Mouse (Mus musculus) bone marrow macrophage, adult 2 months (primary cell): ENCODE results near the gene Bag5. TPM values are rescaled to one million over a fixed set of nuclear protein-coding genes. Genes with fewer than 3 reads are reported as not detected.
"Not testable (repeated sequence)": the region's sequence is repeated elsewhere in the genome, so short reads cannot be mapped to it uniquely, and the experiment has no call there.

Experiments used
- H3K27ac ChIP-seq: 2 replicates; pipeline ENCODE4 v1.5.1; 2012; ENCODE audit warnings: low read depth, low read length; ENCODE audit not compliant: insufficient read depth
- H3K4me1 ChIP-seq: 2 replicates; pipeline ENCODE4 v1.6.1; 2012; ENCODE audit warnings: low read length; ENCODE audit not compliant: control insufficient read depth, insufficient read depth
- H3K4me3 ChIP-seq: 2 replicates; pipeline ENCODE4 v1.5.1; 2012; ENCODE audit warnings: mild to moderate bottlenecking, low read length, moderate library complexity; ENCODE audit not compliant: insufficient read depth
- CTCF ChIP-seq: IDR thresholded peaks from 2 replicates; pipeline ENCODE4 v1.5.1; 2012; ENCODE audit warnings: low read depth, mild to moderate bottlenecking, low read length, moderate library complexity
- POLR2A ChIP-seq: IDR thresholded peaks from 2 replicates; pipeline ENCODE4 v1.6.1; 2012; ENCODE audit warnings: mild to moderate bottlenecking, low read depth, low read length, borderline replicate concordance
- polyA plus RNA-seq: library from polyadenylated mRNA; stranded (reverse); fragments of >200 nt; gene quantifications from 2 replicates; pipeline ENCODE4 v1.2.4, GENCODE M21; 2012; ENCODE audit not compliant: missing spikeins, insufficient read depth, insufficient read length

Bag5 gene
- polyA plus RNA-seq, 1 experiment = 15.1 TPM

GRCm38 (mm10) chr12:111722654-111723053, 9.6 kb upstream of the Bag5 start:
- no peak overlapping the region for H3K27ac ChIP-seq
- H3K4me1 ChIP-seq = peaks cover 7% of the 10 kb centered on the region
- TF ChIP-seq CTCF = peak; percentile 32; the same call in 1 of the 2 replicates
- no peak for TF ChIP-seq POLR2A
- no peak overlapping the region for H3K4me3 ChIP-seq

- no peaks in the 10 kb centered on the region; the same call in 1 of the 2 replicates for H3K4me1 ChIP-seq
- no peak overlapping the region for H3K4me3 ChIP-seq
- H3K27ac ChIP-seq = no peak overlapping the region
- TF ChIP-seq POLR2A = no peak
- TF ChIP-seq CTCF = no peak
Observed at GRCm38 (mm10) chr12:111720222-111720621, 7.2 kb upstream of the Bag5 start.

- no peak overlapping the region for H3K4me3 ChIP-seq
- H3K27ac ChIP-seq = no peak overlapping the region
- H3K4me1 ChIP-seq = peaks cover 7% of the 10 kb centered on the region
- TF ChIP-seq CTCF (no peak), POLR2A (no peak)
Observed at GRCm38 (mm10) chr12:111718656-111719055, 5.6 kb upstream of the Bag5 start.

GRCm38 (mm10) chr12:111716505-111716904, 3.4 kb upstream of the Bag5 start:
- Histone ChIP-seq H3K4me3 (no peak overlapping the region), H3K4me1 (peaks cover 12% of the 10 kb centered on the region), H3K27ac (no peak overlapping the region)
- TF ChIP-seq CTCF = no peak

- peaks cover 13% of the 10 kb centered on the region for H3K4me1 ChIP-seq
- H3K4me3 ChIP-seq = peak overlapping the region; percentile 99
Observed at GRCm38 (mm10) chr12:111713880-111714279, 823 bp upstream of the Bag5 start.

GRCm38 (mm10) chr12:111712476-111712875, 581 bp downstream of the Bag5 start:
- Histone ChIP-seq H3K4me3 (peak overlapping the region; percentile 99), H3K27ac (peak overlapping the region; percentile 43; the same call in 1 of the 2 replicates), H3K4me1 (peaks cover 13% of the 10 kb centered on the region)
- no peak for TF ChIP-seq POLR2A
- no peak for TF ChIP-seq CTCF

More at GRCm38 (mm10) chr12:111713880-111714279, 823 bp upstream of the Bag5 start:
- not testable (repeated sequence) for H3K27ac ChIP-seq

GRCm38 (mm10) chr12:111710091-111710490, 3.0 kb downstream of the Bag5 start:
- no peak overlapping the region for H3K27ac ChIP-seq
- H3K4me3 ChIP-seq = no peak overlapping the region
- H3K4me1 ChIP-seq = peaks cover 13% of the 10 kb centered on the region
- TF ChIP-seq POLR2A (no peak), CTCF (no peak)

GRCm38 (mm10) chr12:111708181-111708580, 4.9 kb downstream of the Bag5 start:
- H3K27ac ChIP-seq = no peak overlapping the region
- TF ChIP-seq CTCF = no peak
- no peak for TF ChIP-seq POLR2A
- peaks cover 6% of the 10 kb centered on the region; the same call in 1 of the 2 replicates for H3K4me1 ChIP-seq
- H3K4me3 ChIP-seq = no peak overlapping the region

- no peak overlapping the region for H3K4me3 ChIP-seq
- no peaks in the 10 kb centered on the region; the same call in 1 of the 2 replicates for H3K4me1 ChIP-seq
- TF ChIP-seq CTCF = no peak
- no peak for TF ChIP-seq POLR2A
- H3K27ac ChIP-seq = no peak overlapping the region
Observed at GRCm38 (mm10) chr12:111705186-111705973, 7.7 kb downstream of the Bag5 start.

GRCm38 (mm10) chr12:111704609-111705008, 8.4 kb downstream of the Bag5 start:
- no peaks in the 10 kb centered on the region; the same call in 1 of the 2 replicates for H3K4me1 ChIP-seq
- H3K27ac ChIP-seq = no peak overlapping the region
- no peak overlapping the region for H3K4me3 ChIP-seq
- TF ChIP-seq POLR2A (no peak), CTCF (no peak)

- Histone ChIP-seq H3K27ac (no peak overlapping the region), H3K4me3 (no peak overlapping the region), H3K4me1 (peaks cover 5% of the 10 kb centered on the region)
- TF ChIP-seq CTCF (no peak), POLR2A (no peak)
Observed at GRCm38 (mm10) chr12:111703301-111703700, 9.8 kb downstream of the Bag5 start.
